Mouse (Mus musculus): ENCODE data around the gene 1700020N01Rik. TPM values are rescaled to one million over a fixed set of nuclear protein-coding genes. Genes with fewer than 3 reads are reported as not detected.

1700020N01Rik gene
- polyA plus RNA-seq, 1 experiment = not detected

GRCm38 (mm10) chr10:21628555-21628954 lies 35.6 kb downstream of the 1700020N01Rik start:
- TF ChIP-seq GATA1 (IDR thresholded peaks at IDR 0.05; ENCODE audit: low read length) = no peak

- no peak for TF ChIP-seq GATA1 (IDR thresholded peaks at IDR 0.05; ENCODE audit: low read length)
These were observed 36.2 kb downstream of the 1700020N01Rik start for GRCm38 (mm10) chr10:21629031-21629740.

- TF ChIP-seq GATA1 (IDR thresholded peaks at IDR 0.05; ENCODE audit: low read length) = no peak
These were observed 38.5 kb downstream of the 1700020N01Rik start for GRCm38 (mm10) chr10:21631481-21631880.

GRCm38 (mm10) chr10:21632687-21633086 lies 39.7 kb downstream of the 1700020N01Rik start:
- TF ChIP-seq GATA1 (IDR thresholded peaks at IDR 0.05; ENCODE audit: low read length) = no peak

- TF ChIP-seq GATA1 (IDR thresholded peaks at IDR 0.05; ENCODE audit: low read length) = no peak
These were observed 43.2 kb downstream of the 1700020N01Rik start for GRCm38 (mm10) chr10:21635988-21636710.

- TF ChIP-seq GATA1 (IDR thresholded peaks at IDR 0.05; ENCODE audit: low read length) = no peak
These were observed 43.8 kb downstream of the 1700020N01Rik start for GRCm38 (mm10) chr10:21636711-21637081.

GRCm38 (mm10) chr10:21651388-21651787 lies 58.4 kb downstream of the 1700020N01Rik start:
- TF ChIP-seq GATA1 (IDR thresholded peaks at IDR 0.05; ENCODE audit: low read length) = no peak

- no peak for TF ChIP-seq GATA1 (IDR thresholded peaks at IDR 0.05; ENCODE audit: low read length)
These were observed 59.7 kb downstream of the 1700020N01Rik start for GRCm38 (mm10) chr10:21652426-21653345.

- TF ChIP-seq GATA1 (IDR thresholded peaks at IDR 0.05; ENCODE audit: low read length) = no peak
These were observed 60.5 kb downstream of the 1700020N01Rik start for GRCm38 (mm10) chr10:21653469-21653868.

- TF ChIP-seq GATA1 (IDR thresholded peaks at IDR 0.05; ENCODE audit: low read length) = no peak
These were observed 66.8 kb downstream of the 1700020N01Rik start for GRCm38 (mm10) chr10:21659576-21660246.

GRCm38 (mm10) chr10:21668976-21669375 lies 76.0 kb downstream of the 1700020N01Rik start:
- TF ChIP-seq GATA1 (IDR thresholded peaks at IDR 0.05; ENCODE audit: low read length) = no peak

- TF ChIP-seq GATA1 (IDR thresholded peaks at IDR 0.05; ENCODE audit: low read length) = no peak
These were observed 76.8 kb downstream of the 1700020N01Rik start for GRCm38 (mm10) chr10:21669750-21670161.

GRCm38 (mm10) chr10:21670168-21670567 lies 77.2 kb downstream of the 1700020N01Rik start:
- TF ChIP-seq GATA1 (IDR thresholded peaks at IDR 0.05; ENCODE audit: low read length) = no peak

Other genes starting within 250 kb of the 1700020N01Rik start
- gene Aldh8a1, start 215.9 kb upstream of the 1700020N01Rik start, polyA plus RNA-seq (2012) = not detected in 2 replicates